Mouse (Mus musculus) cerebellum, postnatal 36 days (tissue): ENCODE results near the gene Armh1.

Experiments used
- DNase-seq, 2 experiments: peaks; one replicate each; pipeline ENCODE4 v3.0.0; 2021 to 2022; ENCODE audit warnings: mixed read lengths in 2 of 2

The Armh1 gene

GRCm38 (mm10) chr4:117251801-117252316 is at the start of gene Armh1, which contains the start of gene Tmem53:
Armh1 (minus strand) TSS chr4:117252125.
Tmem53 (plus strand) TSS chr4:117251951.
- peak; percentile 61 to 73 for DNase-seq

DNA sequence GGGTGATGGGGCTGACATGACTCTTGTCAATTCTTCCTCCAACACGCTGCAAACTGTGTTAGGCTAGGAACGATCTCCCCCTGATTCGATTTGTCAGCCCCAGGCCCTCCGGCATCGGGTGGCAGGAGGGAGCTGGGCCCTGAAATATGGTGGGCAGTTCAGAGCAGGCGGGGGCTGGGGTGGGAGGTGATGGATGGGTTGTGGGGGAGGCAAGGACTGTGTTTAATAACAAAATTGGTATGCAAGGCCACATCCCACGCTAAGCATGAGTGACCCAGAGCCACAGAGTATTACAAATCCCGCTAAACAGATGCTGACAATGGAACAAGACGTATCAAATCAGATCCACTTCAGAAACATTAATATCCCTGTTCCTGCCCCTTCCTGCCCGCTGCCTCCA is 48.0 kb upstream of the Armh1 start:
- DNase-seq = no peak

DNA sequence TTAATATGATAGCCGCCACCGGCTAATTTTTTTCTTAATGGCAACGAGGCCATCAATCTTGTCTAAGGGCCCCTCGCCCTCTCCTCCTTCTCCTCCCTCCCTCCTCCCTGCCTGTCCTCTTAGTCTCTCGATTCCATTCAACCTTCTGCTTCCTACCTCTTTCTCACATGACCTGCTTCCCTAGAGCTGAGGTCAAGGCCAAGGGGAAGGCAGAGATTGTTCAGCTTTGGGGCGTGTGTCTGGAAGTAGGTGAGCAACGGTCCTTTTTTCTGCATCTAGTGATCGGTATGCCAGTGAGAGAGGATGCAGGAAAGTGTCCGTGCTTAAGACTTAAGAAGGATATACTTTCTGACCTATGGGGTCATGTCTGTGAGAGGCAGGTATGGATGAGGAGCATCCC is 45.9 kb upstream of the Armh1 start:
- DNase-seq = no peak

DNA sequence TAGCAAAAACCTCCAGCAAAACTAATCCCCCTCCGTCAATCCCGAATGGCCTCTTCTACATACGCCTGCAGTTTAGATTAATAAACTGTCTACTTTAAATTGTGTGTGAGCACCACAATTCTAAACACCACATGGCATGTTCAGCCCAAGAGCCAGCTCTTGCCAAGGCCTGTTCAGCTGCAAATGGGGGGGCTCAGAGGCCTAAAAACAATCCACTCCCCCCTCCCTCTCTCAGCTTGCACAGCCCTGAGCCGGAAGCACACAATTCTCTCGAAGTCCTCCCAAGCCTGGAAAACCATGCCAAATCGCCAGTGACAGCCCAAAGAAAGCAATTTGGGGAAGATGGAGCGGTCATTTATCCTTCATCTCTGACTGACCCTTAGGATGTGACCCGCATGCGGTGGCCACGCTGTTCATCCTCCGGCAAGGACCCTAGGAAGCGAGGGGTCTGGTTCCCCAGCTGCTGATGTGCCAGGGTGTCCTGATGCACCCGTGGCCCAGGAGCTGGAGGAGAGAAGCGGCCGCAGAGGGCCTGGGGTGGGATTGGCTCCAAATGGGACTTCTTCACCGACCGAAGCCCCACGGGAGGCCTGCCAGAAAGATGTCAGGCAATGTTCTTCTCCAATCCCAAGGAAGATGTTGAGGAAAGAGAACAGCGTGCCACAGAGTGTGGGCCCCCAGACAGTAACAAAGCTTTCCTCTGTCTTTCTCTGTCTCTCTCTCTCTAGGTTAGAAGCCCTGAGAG is 45.1 kb upstream of the Armh1 start:
- DNase-seq = no peak

DNA sequence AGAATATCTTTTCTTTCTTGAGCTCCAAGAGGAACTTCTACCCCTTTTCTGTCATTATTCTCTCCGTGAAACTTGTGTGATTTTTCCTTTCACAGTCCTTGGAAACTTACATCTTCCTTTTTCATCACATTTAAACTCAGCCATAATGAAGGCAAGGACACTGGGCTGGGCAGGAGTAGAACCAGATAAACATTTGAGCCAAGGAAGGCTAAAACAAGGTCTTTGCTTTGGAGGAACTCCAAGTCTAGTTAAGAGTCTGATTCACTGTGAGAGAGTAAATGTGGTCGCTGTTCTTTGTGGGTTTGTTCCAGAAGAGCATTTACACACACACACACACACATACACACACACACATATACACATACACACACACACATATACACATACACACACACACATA is 39.8 kb upstream of the Armh1 start:
- no peak for DNase-seq

DNA sequence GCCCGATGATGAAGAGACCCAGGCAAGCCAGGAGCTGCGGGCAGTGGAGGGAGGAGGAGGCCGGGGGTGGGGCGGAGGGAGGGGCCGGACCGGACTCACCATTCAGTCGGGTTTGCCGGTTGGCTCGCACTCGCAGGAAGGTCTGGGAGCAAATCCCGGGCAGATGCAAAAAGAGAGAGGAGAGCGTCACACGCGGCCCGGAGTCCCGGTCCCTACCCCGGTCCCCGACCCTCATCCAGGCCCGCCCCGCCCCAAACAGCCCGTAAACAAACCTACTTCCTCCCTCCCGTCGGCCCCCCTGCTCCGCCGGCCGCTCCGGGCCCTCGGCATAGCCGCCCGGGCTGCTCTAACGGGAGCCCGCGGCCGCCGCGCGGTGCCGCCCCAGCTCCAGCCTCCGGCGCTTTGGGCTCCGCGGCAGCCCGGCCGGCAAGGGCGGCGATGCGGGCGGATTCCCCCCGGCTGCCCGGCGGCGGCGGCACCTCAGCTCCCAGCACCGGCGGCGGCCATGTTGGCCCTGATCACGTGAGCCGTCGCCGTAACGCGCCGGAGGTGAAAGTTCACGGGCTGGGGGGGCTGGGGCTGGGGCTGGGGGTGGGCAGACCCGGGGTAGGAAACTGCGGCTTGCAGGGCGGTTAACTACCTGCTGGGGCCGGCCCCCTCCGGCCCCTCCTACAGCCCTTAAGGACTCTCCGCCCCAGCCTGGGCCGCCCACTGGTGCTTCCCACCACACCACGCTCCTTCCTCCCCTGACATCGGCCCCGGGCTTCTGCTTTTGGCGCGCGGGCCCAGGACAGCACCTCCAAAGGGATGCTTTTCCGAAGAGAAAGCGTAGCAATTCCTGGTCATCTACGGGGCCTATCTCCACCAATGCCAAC is 37.2 kb upstream of the Armh1 start:
- DNase-seq = peak; percentile 77 to 78

DNA sequence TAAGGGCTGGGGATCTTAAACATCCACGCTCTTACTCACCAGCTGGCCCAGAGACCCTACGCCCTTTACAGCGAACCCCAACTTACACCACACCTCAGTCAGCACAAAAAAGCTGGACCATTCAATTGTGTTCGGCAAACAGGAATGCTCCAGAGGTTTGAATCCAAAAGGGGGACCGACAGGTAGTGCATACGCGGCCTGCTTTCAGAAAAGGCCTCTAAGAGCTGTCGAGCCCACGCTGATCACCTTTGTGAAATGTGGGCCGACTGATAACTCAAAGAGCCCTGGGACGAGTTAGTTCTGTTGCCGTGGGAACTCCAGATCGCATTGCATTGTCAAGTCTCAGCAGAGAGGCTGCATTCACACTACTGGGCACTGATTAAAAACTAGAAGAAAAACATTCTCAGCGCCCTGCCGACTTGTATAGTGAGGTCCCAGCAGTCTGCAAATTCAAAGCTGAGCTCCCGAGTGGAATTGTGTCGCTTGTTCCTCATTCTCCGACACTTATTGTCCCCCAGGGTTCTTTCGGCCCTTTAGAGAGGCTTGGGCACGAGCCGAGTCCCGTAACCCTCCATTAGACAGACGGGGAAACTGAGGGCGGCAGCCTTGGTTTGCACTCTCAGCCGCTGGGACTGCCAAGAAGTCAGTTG is 36.5 kb upstream of the Armh1 start:
- DNase-seq = no peak

DNA sequence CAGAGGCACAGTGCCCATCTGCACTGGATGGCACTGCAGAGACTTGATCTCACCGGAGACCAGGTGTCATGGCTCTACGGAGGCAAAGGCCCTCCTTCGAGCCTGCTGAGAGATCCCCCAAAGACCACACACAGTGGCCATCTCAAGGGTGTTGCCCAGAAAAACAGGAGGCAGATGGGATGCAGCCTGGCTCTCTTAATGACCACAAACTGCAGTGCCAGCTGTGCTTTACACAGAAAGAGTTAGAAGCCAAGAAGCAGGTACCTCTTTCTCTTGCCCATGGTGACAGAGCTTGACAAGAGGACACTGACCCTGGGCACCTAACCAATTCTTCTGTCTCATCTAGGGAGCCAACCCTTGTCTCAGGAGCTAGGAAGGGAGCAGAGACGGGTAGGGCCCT is 32.4 kb upstream of the Armh1 start:
- no peak for DNase-seq

- no peak for DNase-seq
Observed at GRCm38 (mm10) chr4:117283271-117284191, 31.6 kb upstream of the Armh1 start.

- no peak for DNase-seq
Observed at GRCm38 (mm10) chr4:117281090-117281845, 29.3 kb upstream of the Armh1 start.

DNA sequence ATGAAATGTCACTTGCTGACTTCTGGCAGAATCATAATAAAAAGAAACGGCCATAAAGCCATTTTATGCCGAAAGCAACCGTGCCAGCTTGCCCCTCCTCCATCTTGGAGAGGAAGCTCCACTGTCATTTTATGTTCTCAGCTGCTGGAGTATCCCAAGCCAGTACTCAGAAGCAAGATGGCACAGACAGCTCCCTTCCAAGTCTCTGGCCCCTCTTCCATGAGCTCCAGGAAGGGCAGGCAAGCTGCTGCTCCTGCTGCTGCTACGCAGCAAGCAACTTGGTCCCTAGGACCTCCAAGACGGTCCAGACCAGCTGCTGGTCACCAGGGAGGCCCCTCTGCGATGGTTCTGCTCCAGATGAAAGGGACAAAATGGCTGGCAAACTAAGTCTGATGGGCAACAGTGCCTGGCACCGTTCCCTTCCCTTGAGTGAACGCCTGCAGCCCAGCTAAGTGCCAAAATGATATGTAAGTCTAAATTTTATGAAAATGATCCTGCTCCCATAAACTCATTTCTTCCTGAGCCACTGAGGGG is 28.5 kb upstream of the Armh1 start:
- DNase-seq = no peak

DNA sequence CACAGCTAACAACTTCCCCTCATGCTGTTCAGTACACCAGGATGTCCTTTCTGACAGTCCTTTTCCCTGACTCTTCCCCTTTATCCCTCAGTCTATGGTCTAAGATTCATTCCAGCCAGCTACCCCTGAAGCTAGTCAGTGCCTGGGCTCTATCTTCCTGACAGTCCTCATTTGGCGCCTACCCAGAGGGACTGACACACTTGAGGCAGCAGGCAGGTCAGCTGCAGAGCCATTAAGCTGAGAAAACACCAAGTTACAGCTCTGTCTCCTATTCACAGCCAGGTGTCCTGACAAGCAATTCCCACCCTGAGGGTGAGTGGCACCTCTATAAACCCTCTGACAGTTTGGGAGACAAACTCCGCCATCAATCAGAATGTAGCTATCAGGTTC is 27.3 kb upstream of the Armh1 start:
- DNase-seq = no peak

- no peak for DNase-seq
Observed at GRCm38 (mm10) chr4:117278381-117279252, 26.7 kb upstream of the Armh1 start.

GRCm38 (mm10) chr4:117277687-117278086 is 25.8 kb upstream of the Armh1 start:
- DNase-seq = no peak

GRCm38 (mm10) chr4:117277021-117277420 is 25.1 kb upstream of the Armh1 start:
- no peak for DNase-seq

- DNase-seq = no peak
Observed at GRCm38 (mm10) chr4:117276281-117276711, 24.4 kb upstream of the Armh1 start.

- no peak for DNase-seq
Observed at GRCm38 (mm10) chr4:117274720-117275119, 22.8 kb upstream of the Armh1 start.

DNA sequence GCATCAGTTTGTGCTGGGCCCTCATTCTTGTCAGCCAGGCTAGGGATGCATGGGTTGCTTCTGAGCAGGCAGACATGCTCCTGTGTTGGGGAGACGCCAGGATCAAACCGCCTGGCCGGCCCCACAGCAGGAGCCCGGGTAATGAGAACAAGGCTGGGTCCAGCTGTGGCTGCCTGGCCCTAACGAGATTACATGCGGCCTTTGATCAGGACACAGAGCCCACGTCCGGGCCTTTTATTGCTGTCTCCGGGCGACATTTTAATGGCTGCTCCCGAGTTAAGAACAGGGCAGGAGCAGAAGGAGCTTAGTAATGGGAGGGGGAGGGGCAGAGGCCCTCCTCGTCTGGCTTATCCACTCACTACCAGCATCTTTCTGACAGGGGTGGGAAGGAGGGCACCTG is 20.5 kb upstream of the Armh1 start:
- no peak for DNase-seq

DNA sequence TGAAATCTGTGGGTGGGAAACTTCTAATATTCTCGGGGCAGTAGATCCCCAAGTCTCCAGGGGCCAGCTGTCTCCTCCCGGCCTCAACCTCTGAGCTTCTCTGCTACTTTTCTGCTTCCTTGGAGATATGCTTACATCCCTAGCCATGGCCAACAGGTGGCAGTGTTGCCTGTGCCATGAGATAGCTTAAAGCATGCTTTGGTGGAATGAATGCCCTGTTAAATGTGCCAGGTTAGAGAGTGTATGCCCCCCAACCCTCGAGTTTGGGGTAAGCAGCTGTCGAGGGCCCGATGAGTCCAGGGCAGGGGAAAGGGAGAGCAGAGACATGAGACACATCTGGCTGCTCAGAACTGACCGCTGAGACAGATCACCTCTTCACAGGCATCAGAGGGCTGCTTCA is 18.4 kb upstream of the Armh1 start:
- peak; percentile 67 to 75 for DNase-seq

- DNase-seq = no peak
Observed at GRCm38 (mm10) chr4:117267831-117268437, 16.0 kb upstream of the Armh1 start.
